Mouse (Mus musculus): ENCODE results near the gene Rab7. TPM values are rescaled to one million over a fixed set of nuclear protein-coding genes. Genes with fewer than 3 reads are reported as not detected.

Gene Rab7
- polyA plus RNA-seq, 1 experiment from 2014 or later: 246 TPM

DNA sequence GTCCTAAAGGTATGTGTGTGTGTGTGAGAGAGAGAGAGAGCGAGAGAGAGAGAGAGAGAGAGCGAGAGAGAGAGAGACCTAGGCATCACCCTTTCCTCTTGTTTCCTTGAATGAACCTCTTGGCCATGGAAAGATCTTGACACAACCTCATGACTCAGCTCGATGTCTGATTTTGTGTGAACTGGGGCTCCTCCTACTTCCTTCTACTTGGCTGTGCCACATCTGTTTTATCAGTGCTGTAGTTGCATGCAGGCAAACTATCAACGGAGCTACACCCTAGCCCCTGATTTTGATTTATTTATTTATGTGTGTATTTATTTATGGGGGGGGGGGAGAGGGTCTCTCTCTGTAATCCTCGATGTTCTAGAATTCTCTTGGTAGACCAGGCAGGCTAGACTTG, 2.8 kb upstream of the Rab7 start:
- no peak overlapping the region for H3K4me3 ChIP-seq (ENCODE audit: low read depth, low read length)
- H3K27ac ChIP-seq (ENCODE audit: low read length): no peak overlapping the region
- no peaks in the 10 kb centered on the region for H3K9me3 ChIP-seq (ENCODE audit: control insufficient read depth, low read depth, low read length)
- H3K4me1 ChIP-seq (ENCODE audit: control insufficient read depth, insufficient read depth, low read length): peaks cover 10% of the 10 kb centered on the region
- H3K27me3 ChIP-seq (ENCODE audit: control insufficient read depth, insufficient read depth, low read length): no peaks in the 10 kb centered on the region
- H3K36me3 ChIP-seq (ENCODE audit: control insufficient read depth, insufficient read depth, low read length): no peaks in the 10 kb centered on the region
- no peak for ATAC-seq (ENCODE audit: insufficient number of reproducible peaks, insufficient read depth, low FRiP score, low read depth)
- H3K4me2 ChIP-seq (replicated peaks; ENCODE audit: low read depth, low read length): no peak overlapping the region
- 74% methylated on average over 5 of the region's 5 CpGs for WGBS
- H3K9ac ChIP-seq (replicated peaks; ENCODE audit: low read depth, low read length): no peak overlapping the region

DNA sequence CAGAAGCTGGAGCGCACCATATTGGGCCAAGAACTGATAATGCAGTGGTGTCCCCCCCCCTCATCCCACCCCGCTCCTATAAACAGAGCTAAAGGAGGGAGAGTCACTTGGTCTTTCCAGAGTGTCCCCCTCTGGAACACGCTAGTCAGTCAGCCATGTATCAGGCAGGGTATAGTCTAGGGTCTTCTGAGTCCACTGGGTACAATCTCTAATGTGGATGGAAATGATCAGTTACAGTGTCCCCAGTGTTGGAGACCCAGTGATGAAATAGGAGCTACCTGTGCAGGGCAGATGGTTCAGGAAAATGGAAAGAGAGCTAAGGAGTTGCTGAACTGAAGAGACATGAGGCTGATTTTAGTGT, 316 bp upstream of the Rab7 start:
- Histone ChIP-seq H3K4me1 (ENCODE audit: control insufficient read depth, insufficient read depth, low read length) (peaks cover 20% of the 10 kb centered on the region), H3K9me3 (ENCODE audit: control insufficient read depth, low read depth, low read length) (no peaks in the 10 kb centered on the region), H3K27me3 (ENCODE audit: control insufficient read depth, insufficient read depth, low read length) (no peaks in the 10 kb centered on the region), H3K27ac (ENCODE audit: low read length) (no peak overlapping the region; the same call in 1 of the 2 replicates), H3K9ac (replicated peaks; ENCODE audit: low read depth, low read length) (no peak overlapping the region), H3K4me3 (ENCODE audit: low read depth, low read length) (peak overlapping the region; percentile 85), H3K4me2 (replicated peaks; ENCODE audit: low read depth, low read length) (peak overlapping the region; percentile 38), H3K36me3 (ENCODE audit: control insufficient read depth, insufficient read depth, low read length) (no peaks in the 10 kb centered on the region)
- 34% methylated on average over 3 of the region's 3 CpGs for WGBS
- ATAC-seq (ENCODE audit: insufficient number of reproducible peaks, insufficient read depth, low FRiP score, low read depth): no peak

DNA sequence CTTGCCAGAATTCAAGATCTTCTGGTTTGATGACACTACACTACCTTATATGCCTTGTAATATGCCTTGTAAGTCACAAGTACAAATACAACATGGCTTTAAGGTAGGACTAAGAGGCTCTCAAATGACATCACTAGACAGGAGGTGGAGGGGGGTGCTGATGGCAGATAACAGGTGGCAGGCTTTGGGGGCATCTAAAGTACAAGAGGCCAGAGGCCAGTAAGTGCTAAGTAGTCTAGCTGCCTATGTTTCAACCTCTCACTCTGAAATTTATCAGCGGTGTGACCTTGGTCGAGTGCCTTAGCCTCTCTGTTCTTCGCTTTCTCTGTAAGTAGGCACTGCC, 865 bp downstream of the Rab7 start:
- no peak for ATAC-seq (ENCODE audit: insufficient number of reproducible peaks, insufficient read depth, low FRiP score, low read depth)
- peak overlapping the region; percentile 81; the same call in 1 of the 2 replicates for H3K27ac ChIP-seq (ENCODE audit: low read length)

DNA sequence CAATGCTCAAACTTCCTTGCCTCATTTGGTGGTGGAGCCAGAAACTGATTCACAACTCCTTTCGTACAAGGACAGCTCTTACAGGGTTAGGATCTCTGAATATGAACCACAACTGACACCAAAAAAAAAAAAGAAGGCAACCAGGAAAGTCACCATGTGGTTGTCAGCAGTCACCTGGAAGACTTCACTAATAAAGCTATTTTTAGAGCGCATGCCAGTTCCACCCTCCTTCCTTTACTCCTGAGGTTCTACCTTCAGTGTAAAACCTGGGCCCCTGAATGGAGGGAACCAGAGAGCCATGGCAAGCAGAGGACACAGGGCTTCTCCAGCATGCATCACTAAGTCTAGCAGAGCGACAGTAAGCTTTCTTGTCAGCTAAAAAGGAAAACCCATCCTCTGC, 2.7 kb downstream of the Rab7 start:
- H3K27me3 ChIP-seq (ENCODE audit: control insufficient read depth, insufficient read depth, low read length): no peaks in the 10 kb centered on the region
- H3K9ac ChIP-seq (replicated peaks; ENCODE audit: low read depth, low read length): no peak overlapping the region
- H3K4me3 ChIP-seq (ENCODE audit: low read depth, low read length): no peak overlapping the region
- H3K9me3 ChIP-seq (ENCODE audit: control insufficient read depth, low read depth, low read length): no peaks in the 10 kb centered on the region
- H3K27ac ChIP-seq (ENCODE audit: low read length): no peak overlapping the region
- H3K36me3 ChIP-seq (ENCODE audit: control insufficient read depth, insufficient read depth, low read length): peaks cover 6% of the 10 kb centered on the region; the same call in 1 of the 2 replicates
- ATAC-seq (ENCODE audit: insufficient number of reproducible peaks, insufficient read depth, low FRiP score, low read depth): no peak
- H3K4me2 ChIP-seq (replicated peaks; ENCODE audit: low read depth, low read length): no peak overlapping the region
- H3K4me1 ChIP-seq (ENCODE audit: control insufficient read depth, insufficient read depth, low read length): peaks cover 20% of the 10 kb centered on the region
- WGBS: 89% methylated on average over 3 of the region's 3 CpGs

More for the DNA sequence above, 865 bp downstream of the Rab7 start:
- H3K36me3 ChIP-seq (ENCODE audit: control insufficient read depth, insufficient read depth, low read length): peaks cover 3% of the 10 kb centered on the region; the same call in 1 of the 2 replicates
- peak overlapping the region; percentile 92 for H3K9ac ChIP-seq (replicated peaks; ENCODE audit: low read depth, low read length)
- peak overlapping the region; percentile 96 for H3K4me2 ChIP-seq (replicated peaks; ENCODE audit: low read depth, low read length)
- H3K4me1 ChIP-seq (ENCODE audit: control insufficient read depth, insufficient read depth, low read length): peaks cover 20% of the 10 kb centered on the region
- WGBS: 3% methylated on average over 3 of the region's 3 CpGs
- no peaks in the 10 kb centered on the region for H3K9me3 ChIP-seq (ENCODE audit: control insufficient read depth, low read depth, low read length)
- no peaks in the 10 kb centered on the region for H3K27me3 ChIP-seq (ENCODE audit: control insufficient read depth, insufficient read depth, low read length)
- peak overlapping the region; percentile 85 for H3K4me3 ChIP-seq (ENCODE audit: low read depth, low read length)

DNA sequence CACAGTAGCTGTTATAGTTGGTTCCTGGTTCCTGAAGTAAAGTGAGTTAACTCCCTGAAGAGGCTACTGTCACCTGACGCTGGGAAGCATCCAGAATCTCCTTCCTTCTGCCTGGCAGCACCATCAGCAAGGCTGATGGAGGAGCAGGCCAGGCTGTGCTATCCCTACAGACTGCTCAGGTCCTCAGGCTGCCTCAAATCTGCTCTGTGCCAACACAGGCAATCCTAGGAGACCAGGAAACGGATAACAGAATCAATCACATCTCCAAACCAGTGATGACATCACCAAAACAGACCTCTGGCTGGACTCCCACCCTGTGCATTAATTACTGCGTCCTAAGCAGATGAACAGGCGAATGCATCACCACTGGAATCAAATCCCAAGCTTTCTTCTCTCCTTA, 3.8 kb downstream of the Rab7 start:
- no peak overlapping the region; the same call in 1 of the 2 replicates for H3K27ac ChIP-seq (ENCODE audit: low read length)
- H3K9ac ChIP-seq (replicated peaks; ENCODE audit: low read depth, low read length): 0 out of 2 replicates have a peak overlapping the region, but pooled peaks have one; percentile 3
- no peaks in the 10 kb centered on the region for H3K9me3 ChIP-seq (ENCODE audit: control insufficient read depth, low read depth, low read length)
- H3K4me1 ChIP-seq (ENCODE audit: control insufficient read depth, insufficient read depth, low read length): peaks cover 20% of the 10 kb centered on the region
- WGBS: 63% methylated on average over 4 of the region's 4 CpGs
- ATAC-seq (ENCODE audit: insufficient number of reproducible peaks, insufficient read depth, low FRiP score, low read depth): no peak
- no peak overlapping the region for H3K4me2 ChIP-seq (replicated peaks; ENCODE audit: low read depth, low read length)
- no peaks in the 10 kb centered on the region for H3K27me3 ChIP-seq (ENCODE audit: control insufficient read depth, insufficient read depth, low read length)
- no peak overlapping the region for H3K4me3 ChIP-seq (ENCODE audit: low read depth, low read length)
- H3K36me3 ChIP-seq (ENCODE audit: control insufficient read depth, insufficient read depth, low read length): peaks cover 6% of the 10 kb centered on the region; the same call in 1 of the 2 replicates

DNA sequence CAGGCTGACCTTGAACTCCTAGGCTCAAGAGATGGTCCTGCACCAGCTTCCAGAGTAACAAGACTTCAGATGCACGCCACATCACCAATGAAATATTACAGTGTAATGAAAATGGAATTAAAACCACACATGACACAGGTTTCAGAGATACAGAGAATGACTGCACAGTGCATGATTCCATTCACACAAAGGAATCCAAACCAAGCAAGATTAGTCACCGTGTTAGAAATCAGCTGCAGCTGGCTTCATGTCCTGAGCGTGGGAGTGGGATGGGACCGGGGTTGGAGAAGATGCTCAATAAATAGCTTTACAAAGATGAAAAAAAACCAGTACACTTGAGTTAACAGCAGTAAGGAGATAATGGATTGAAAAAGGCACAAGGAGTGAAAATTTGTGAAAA, 5.6 kb downstream of the Rab7 start:
- ATAC-seq (ENCODE audit: insufficient number of reproducible peaks, insufficient read depth, low FRiP score, low read depth): no peak
- Histone ChIP-seq H3K27me3 (ENCODE audit: control insufficient read depth, insufficient read depth, low read length) (no peaks in the 10 kb centered on the region), H3K36me3 (ENCODE audit: control insufficient read depth, insufficient read depth, low read length) (peaks cover 6% of the 10 kb centered on the region; the same call in 1 of the 2 replicates), H3K27ac (ENCODE audit: low read length) (no peak overlapping the region), H3K4me2 (replicated peaks; ENCODE audit: low read depth, low read length) (no peak overlapping the region), H3K9ac (replicated peaks; ENCODE audit: low read depth, low read length) (no peak overlapping the region), H3K4me1 (ENCODE audit: control insufficient read depth, insufficient read depth, low read length) (peaks cover 20% of the 10 kb centered on the region), H3K9me3 (ENCODE audit: control insufficient read depth, low read depth, low read length) (no peaks in the 10 kb centered on the region), H3K4me3 (ENCODE audit: low read depth, low read length) (no peak overlapping the region)
- WGBS: over 99% methylated on average over 4 of the region's 4 CpGs

DNA sequence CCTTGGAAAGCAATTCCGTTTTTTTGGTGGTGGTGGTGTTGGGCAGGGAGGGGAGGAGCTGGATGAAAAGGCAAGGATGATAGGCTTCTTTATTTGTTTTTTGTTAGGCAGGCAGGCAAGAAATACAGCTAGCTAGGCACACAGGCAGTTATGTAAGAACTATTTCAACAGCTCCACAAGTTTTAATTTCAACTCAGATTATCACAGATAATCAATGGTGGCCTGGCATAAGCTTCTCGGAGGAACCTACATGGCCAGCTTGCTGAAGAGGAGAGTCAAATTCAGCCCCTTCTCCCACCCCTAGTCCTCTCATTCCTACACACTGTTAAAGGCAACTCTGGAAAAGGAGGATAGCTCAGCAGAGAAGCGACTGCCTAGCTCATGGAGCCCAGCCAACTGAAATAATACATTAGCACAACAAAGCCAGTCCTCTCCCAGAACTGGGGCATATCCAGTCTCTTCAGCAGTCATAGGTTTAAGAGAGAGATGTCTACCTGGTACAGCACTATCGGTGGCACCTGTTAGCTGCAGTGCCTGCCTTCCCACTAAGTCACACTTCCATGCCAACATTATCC, 7.5 kb downstream of the Rab7 start:
- Histone ChIP-seq H3K27ac (ENCODE audit: low read length) (no peak overlapping the region), H3K4me1 (ENCODE audit: control insufficient read depth, insufficient read depth, low read length) (peaks cover 7% of the 10 kb centered on the region; the same call in 1 of the 2 replicates), H3K27me3 (ENCODE audit: control insufficient read depth, insufficient read depth, low read length) (no peaks in the 10 kb centered on the region), H3K9me3 (ENCODE audit: control insufficient read depth, low read depth, low read length) (no peaks in the 10 kb centered on the region), H3K4me3 (ENCODE audit: low read depth, low read length) (no peak overlapping the region), H3K4me2 (replicated peaks; ENCODE audit: low read depth, low read length) (no peak overlapping the region), H3K36me3 (ENCODE audit: control insufficient read depth, insufficient read depth, low read length) (peaks cover 6% of the 10 kb centered on the region; the same call in 1 of the 2 replicates), H3K9ac (replicated peaks; ENCODE audit: low read depth, low read length) (no peak overlapping the region)
- no peak for ATAC-seq (ENCODE audit: insufficient number of reproducible peaks, insufficient read depth, low FRiP score, low read depth)
- WGBS: 90% methylated on average over 4 of the region's 4 CpGs

DNA sequence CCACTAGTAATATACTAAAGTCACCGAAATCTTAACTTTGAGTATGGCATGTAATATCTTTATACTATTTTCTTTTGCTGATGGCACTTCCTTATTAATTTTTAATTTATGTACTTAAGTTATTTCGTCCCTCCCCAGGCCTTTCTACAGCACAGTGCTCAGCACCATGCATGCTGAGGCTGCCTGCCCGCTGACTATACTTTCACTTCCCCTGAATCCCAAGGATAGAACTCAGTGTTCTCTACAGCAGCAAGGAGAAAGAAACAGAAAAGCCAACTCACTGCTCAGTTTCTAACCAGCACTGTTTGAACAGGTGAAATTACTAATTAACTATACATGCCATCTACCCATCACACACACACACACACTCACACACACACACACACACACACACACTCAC, 11.6 kb downstream of the Rab7 start:
- no peak overlapping the region for H3K27ac ChIP-seq (ENCODE audit: low read length)
- WGBS: 93% methylated on average over 3 of the region's 3 CpGs
- ATAC-seq (ENCODE audit: insufficient number of reproducible peaks, insufficient read depth, low FRiP score, low read depth): no peak
- H3K9ac ChIP-seq (replicated peaks; ENCODE audit: low read depth, low read length): no peak overlapping the region
- no peak overlapping the region for H3K4me2 ChIP-seq (replicated peaks; ENCODE audit: low read depth, low read length)
- H3K36me3 ChIP-seq (ENCODE audit: control insufficient read depth, insufficient read depth, low read length): peaks cover 3% of the 10 kb centered on the region; the same call in 1 of the 2 replicates
- no peak overlapping the region for H3K4me3 ChIP-seq (ENCODE audit: low read depth, low read length)
- no peaks in the 10 kb centered on the region for H3K4me1 ChIP-seq (ENCODE audit: control insufficient read depth, insufficient read depth, low read length)
- H3K27me3 ChIP-seq (ENCODE audit: control insufficient read depth, insufficient read depth, low read length): no peaks in the 10 kb centered on the region
- H3K9me3 ChIP-seq (ENCODE audit: control insufficient read depth, low read depth, low read length): no peaks in the 10 kb centered on the region

DNA sequence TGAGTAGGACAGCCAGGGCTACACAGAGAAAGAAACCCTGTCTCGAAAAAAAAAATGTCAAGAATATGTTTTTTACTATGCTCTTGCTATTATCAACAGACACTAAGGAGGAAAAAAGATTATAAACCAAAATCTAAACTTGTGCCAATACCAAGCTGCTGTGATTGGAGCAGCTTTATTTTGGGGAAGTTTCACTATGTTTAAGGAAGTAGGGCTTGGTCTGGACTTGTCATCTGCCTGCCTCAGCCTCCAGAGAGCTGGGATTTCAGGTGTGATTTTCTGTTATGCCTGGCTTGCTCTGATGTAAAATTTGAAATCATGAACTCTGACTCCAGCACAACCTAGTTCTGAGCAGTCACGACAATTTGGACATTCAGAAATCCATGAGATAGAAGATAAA, 14.6 kb downstream of the Rab7 start:
- 97% methylated on average over 2 of the region's 2 CpGs for WGBS
- ATAC-seq (ENCODE audit: insufficient number of reproducible peaks, insufficient read depth, low FRiP score, low read depth): no peak
- H3K9me3 ChIP-seq (ENCODE audit: control insufficient read depth, low read depth, low read length): no peaks in the 10 kb centered on the region
- no peak overlapping the region for H3K4me2 ChIP-seq (replicated peaks; ENCODE audit: low read depth, low read length)
- H3K4me3 ChIP-seq (ENCODE audit: low read depth, low read length): no peak overlapping the region
- H3K27me3 ChIP-seq (ENCODE audit: control insufficient read depth, insufficient read depth, low read length): no peaks in the 10 kb centered on the region
- H3K9ac ChIP-seq (replicated peaks; ENCODE audit: low read depth, low read length): no peak overlapping the region
- H3K4me1 ChIP-seq (ENCODE audit: control insufficient read depth, insufficient read depth, low read length): no peaks in the 10 kb centered on the region
- H3K27ac ChIP-seq (ENCODE audit: low read length): no peak overlapping the region
- H3K36me3 ChIP-seq (ENCODE audit: control insufficient read depth, insufficient read depth, low read length): no peaks in the 10 kb centered on the region; the same call in 1 of the 2 replicates

All from stomach, embryonic 14.5 days (tissue).